Mouse (Mus musculus): ENCODE results near the gene Bahd1.

Bahd1 gene

GRCm38 (mm10) chr2:118948818-118949217 is 48.6 kb downstream of the Bahd1 start:
- no peak for DNase-seq

GRCm38 (mm10) chr2:118949699-118950098 is 49.5 kb downstream of the Bahd1 start:
- DNase-seq = no peak

- DNase-seq = no peak
These were observed 56.3 kb downstream of the Bahd1 start for GRCm38 (mm10) chr2:118956497-118956896.

- DNase-seq = no peak
These were observed 59.5 kb downstream of the Bahd1 start for GRCm38 (mm10) chr2:118959644-118960043.

- no peak for DNase-seq
These were observed 60.2 kb downstream of the Bahd1 start for GRCm38 (mm10) chr2:118960413-118960812.

- no peak for DNase-seq
These were observed 61.4 kb downstream of the Bahd1 start for GRCm38 (mm10) chr2:118961546-118961945.

GRCm38 (mm10) chr2:118963007-118963675 is 63.0 kb downstream of the Bahd1 start:
- DNase-seq = no peak

- DNase-seq = no peak
These were observed 63.5 kb downstream of the Bahd1 start for GRCm38 (mm10) chr2:118963676-118964012.

GRCm38 (mm10) chr2:118969585-118970147 is 69.5 kb downstream of the Bahd1 start:
- DNase-seq = no peak

GRCm38 (mm10) chr2:118972048-118972447 is 71.9 kb downstream of the Bahd1 start:
- no peak for DNase-seq

- DNase-seq = peak; percentile 92 to 93
These were observed 72.7 kb downstream of the Bahd1 start for GRCm38 (mm10) chr2:118972687-118973376.
